Mouse (Mus musculus) midbrain, embryonic 15.5 days (tissue): ENCODE results near the gene Cd7. TPM values are rescaled to one million over a fixed set of nuclear protein-coding genes. Genes with fewer than 3 reads are reported as not detected.

Experiments used
- ATAC-seq: fragments of 200-750 bp; cut with Nextera tagmentation; replicated peaks from 2 replicates; pipeline ENCODE4 v1.8.0; 2017; ENCODE audit warnings: moderate TSS enrichment
- H3K27ac ChIP-seq: fragments of 300-500 bp; sonication (generic); 2 replicates; pipeline ENCODE4 v1.5.1; 2015; ENCODE audit warnings: mild to moderate bottlenecking, inconsistent platforms
- H3K27me3 ChIP-seq: fragments of 300-500 bp; sonication (generic); replicated peaks from 2 replicates; pipeline ENCODE4 v1.6.1; 2015; ENCODE audit warnings: inconsistent platforms
- H3K36me3 ChIP-seq: fragments of 300-500 bp; sonication (generic); replicated peaks from 2 replicates; pipeline ENCODE4 v1.6.1; 2015; ENCODE audit warnings: inconsistent platforms
- H3K4me1 ChIP-seq: fragments of 300-500 bp; sonication (generic); 2 replicates; pipeline ENCODE4 v1.6.1; 2015; ENCODE audit warnings: inconsistent platforms
- H3K4me2 ChIP-seq: fragments of 300-500 bp; sonication (generic); 2 replicates; pipeline ENCODE4 v1.6.1; 2015; ENCODE audit warnings: inconsistent platforms, mild to moderate bottlenecking, moderate library complexity
- H3K4me3 ChIP-seq: fragments of 300-500 bp; sonication (generic); 2 replicates; pipeline ENCODE4 v1.5.1; 2015; ENCODE audit warnings: mild to moderate bottlenecking, inconsistent platforms
- H3K9ac ChIP-seq: fragments of 300-500 bp; sonication (generic); 2 replicates; pipeline ENCODE4 v1.6.1; 2015; ENCODE audit warnings: mild to moderate bottlenecking, inconsistent platforms
- H3K9me3 ChIP-seq: fragments of 300-500 bp; sonication (generic); 2 replicates; pipeline ENCODE4 v1.6.1; 2016; ENCODE audit warnings: inconsistent platforms
- WGBS: fragments of 180-500 bp; shearing (Covaris S2); methylation state at CpG from one replicate; pipeline ENCODE4 v1.1.7; 2015; ENCODE audit warnings: mixed read lengths; 5-methylcytosine and 5-hydroxymethylcytosine counted together
- polyA plus RNA-seq: library from polyadenylated mRNA; unstranded; fragments of >200 nt; fragmentation: Nextera tagmentation; extraction: Ambion mirVana; gene quantifications from 2 replicates; pipeline ENCODE4 v1.2.1, GENCODE M21; 2015

Gene Cd7
- polyA plus RNA-seq, 1 experiment from 2014 or later, result not detected

DNA sequence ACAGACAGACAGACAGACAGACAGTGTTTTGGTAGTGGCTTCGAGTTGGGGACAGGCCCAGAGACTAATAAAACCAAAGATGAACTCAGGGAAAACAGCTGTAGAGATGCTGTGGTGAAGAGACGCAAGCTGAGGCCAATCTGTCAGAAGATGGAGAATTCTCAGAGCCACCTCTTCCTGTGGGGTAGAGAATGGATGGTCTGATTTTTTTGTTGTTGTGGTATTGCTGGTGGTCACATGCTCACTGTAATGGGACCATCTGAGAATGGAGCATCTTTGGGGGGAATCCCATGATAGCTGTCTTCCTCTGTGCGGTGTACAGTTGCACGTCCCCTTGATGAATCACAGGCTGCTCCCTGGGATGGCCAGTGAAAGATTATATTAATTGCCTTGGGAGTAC, 3.3 kb upstream of the Cd7 start:
- 77% methylated on average over 4 of the region's 4 CpGs for WGBS
- H3K4me1 ChIP-seq, result no peaks in the 10 kb centered on the region
- no peak for ATAC-seq

DNA sequence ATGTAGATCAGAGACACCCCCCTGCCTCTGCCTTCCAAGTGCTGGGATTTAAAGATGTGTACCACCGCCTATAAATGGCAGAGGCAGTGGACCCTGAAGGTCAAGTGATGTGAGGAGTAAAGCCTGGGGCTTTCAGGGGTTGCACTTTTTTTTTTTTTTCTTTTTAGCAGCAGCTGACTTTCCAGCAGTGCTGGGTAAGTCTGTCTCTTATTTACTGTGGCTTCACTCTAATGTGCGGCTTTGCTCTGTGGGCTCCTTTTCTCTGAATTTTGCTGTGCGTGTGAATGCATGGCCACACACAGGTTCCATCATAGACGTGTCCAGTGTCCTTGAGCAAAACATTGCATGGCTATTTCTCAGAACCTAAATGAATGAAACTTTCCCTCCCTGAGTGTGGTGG, 2.4 kb upstream of the Cd7 start:
- WGBS, result 71% methylated on average over 4 of the region's 4 CpGs
- no peak overlapping the region for H3K4me2 ChIP-seq
- no peaks in the 10 kb centered on the region for H3K36me3 ChIP-seq

More for the DNA sequence above, 3.3 kb upstream of the Cd7 start:
- Histone ChIP-seq H3K9me3 (no peaks in the 10 kb centered on the region), H3K36me3 (no peaks in the 10 kb centered on the region), H3K9ac (no peak overlapping the region), H3K27ac (no peak overlapping the region), H3K4me3 (no peak overlapping the region), H3K4me2 (no peak overlapping the region), H3K27me3 (no peaks in the 10 kb centered on the region)

DNA sequence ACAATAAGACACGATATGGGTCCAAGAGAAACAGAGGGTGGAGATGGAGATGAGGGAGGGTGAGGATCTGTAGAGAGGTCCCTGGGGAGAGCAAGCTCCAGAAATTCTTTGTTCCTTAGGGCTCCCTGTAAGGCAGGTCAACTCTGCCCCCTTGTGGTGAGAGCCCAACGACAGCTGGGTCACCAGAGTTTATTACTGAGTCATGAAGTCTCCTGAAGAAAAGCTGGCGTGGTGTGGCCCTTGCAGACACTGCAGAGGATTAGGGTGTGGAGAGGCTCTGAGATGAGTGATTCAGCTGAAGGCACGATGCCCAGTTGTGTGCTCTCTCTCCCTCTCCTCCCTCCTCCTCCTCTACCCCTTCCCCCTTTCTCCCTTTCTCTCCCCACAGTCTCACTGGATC, 2.0 kb upstream of the Cd7 start:
- Histone ChIP-seq H3K27me3 (no peaks in the 10 kb centered on the region), H3K9me3 (no peaks in the 10 kb centered on the region), H3K4me3 (no peak overlapping the region), H3K4me2 (no peak overlapping the region), H3K4me1 (no peaks in the 10 kb centered on the region), H3K9ac (no peak overlapping the region), H3K36me3 (no peaks in the 10 kb centered on the region), H3K27ac (no peak overlapping the region)
- WGBS, result 3% methylated on average over 4 of the region's 4 CpGs
- no peak for ATAC-seq

More for the DNA sequence above, 2.4 kb upstream of the Cd7 start:
- Histone ChIP-seq H3K9me3 (no peaks in the 10 kb centered on the region), H3K9ac (no peak overlapping the region), H3K27ac (no peak overlapping the region), H3K4me3 (no peak overlapping the region), H3K27me3 (no peaks in the 10 kb centered on the region), H3K4me1 (no peaks in the 10 kb centered on the region)
- ATAC-seq, result no peak

DNA sequence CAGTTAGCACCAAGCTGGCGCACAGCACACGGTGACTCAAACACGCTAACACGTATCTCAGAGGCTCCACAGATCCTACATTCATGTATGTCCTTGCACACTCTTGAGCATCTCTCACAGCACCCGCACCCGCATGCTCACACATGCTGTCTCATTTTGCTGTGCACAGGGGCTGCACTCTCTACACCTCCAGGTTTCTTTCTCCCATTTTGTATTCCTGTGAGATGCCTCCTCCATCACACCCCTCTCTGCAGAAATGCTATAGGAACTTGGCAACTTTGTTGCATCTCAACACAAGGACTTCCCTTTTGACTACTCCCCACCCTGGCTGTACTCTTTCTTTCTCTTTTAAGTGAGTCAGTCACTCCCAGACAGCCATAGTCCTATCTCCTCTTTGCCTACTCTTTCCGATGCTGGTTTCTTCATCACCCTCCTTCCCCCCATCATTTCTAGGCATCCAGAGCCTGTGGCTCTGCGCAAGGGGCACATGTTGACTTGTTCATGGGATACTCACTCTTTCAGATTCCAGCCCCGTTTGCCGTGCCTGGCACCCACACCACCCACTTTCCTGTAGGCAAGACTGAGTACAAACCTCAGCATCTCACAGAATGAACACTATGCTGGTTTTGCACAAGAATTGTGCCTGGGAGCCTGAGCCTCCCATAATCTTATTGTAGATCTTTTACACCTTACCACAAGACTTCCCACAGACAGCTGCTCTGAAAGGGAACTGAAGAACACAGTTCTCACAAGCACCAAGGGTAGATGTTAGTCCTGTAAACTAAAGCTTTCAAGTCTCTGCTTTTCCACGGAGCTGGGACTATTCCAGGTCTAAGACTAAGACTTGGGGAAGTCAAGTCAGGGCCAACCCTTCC, 615 bp downstream of the Cd7 start:
- Histone ChIP-seq H3K27ac (no peak overlapping the region), H3K4me2 (no peak overlapping the region), H3K9ac (no peak overlapping the region), H3K36me3 (no peaks in the 10 kb centered on the region), H3K4me3 (no peak overlapping the region), H3K4me1 (no peaks in the 10 kb centered on the region), H3K9me3 (no peaks in the 10 kb centered on the region), H3K27me3 (no peaks in the 10 kb centered on the region)
- no peak for ATAC-seq
- 90% methylated on average over 11 of the region's 11 CpGs for WGBS

GRCm38 (mm10) chr11:121033118-121033517, 6.1 kb downstream of the Cd7 start:
- Histone ChIP-seq H3K27ac (no peak overlapping the region), H3K9ac (no peak overlapping the region), H3K4me1 (no peaks in the 10 kb centered on the region), H3K9me3 (no peaks in the 10 kb centered on the region), H3K4me2 (no peak overlapping the region), H3K27me3 (no peaks in the 10 kb centered on the region), H3K36me3 (no peaks in the 10 kb centered on the region), H3K4me3 (no peak overlapping the region)
- 90% methylated on average over 5 of the region's 5 CpGs for WGBS
- no peak for ATAC-seq

DNA sequence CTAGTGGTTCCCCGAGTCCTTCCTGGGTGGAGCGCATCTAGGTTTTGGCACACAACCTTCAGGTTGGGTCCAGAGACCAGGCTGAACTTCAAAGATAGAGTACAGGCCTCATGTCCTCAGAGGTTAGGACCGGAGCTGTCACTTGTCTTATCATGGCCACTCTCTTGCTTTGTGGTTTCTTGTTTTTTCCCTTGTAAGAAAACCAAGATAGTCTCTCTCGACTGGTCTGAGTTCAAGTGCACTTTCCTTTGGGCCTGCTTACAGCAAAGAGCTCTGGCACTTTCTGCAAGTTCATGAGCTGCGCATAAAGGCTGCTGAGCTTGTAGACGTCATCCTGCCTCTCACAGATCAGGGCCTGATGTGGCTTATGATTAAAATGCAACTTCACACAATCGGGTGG, 12.0 kb downstream of the Cd7 start:
- WGBS, result 85% methylated on average over 7 of the region's 7 CpGs
- ATAC-seq, result no peak
- Histone ChIP-seq H3K27ac (no peak overlapping the region), H3K27me3 (no peaks in the 10 kb centered on the region), H3K4me2 (no peak overlapping the region), H3K4me3 (no peak overlapping the region), H3K9ac (no peak overlapping the region), H3K4me1 (no peaks in the 10 kb centered on the region), H3K36me3 (no peaks in the 10 kb centered on the region), H3K9me3 (no peaks in the 10 kb centered on the region)

GRCm38 (mm10) chr11:121024163-121024562, 15.1 kb downstream of the Cd7 start:
- Histone ChIP-seq H3K27ac (no peak overlapping the region), H3K27me3 (no peaks in the 10 kb centered on the region), H3K9ac (no peak overlapping the region), H3K4me1 (no peaks in the 10 kb centered on the region), H3K9me3 (no peaks in the 10 kb centered on the region), H3K4me2 (no peak overlapping the region), H3K4me3 (no peak overlapping the region), H3K36me3 (no peaks in the 10 kb centered on the region)
- 69% methylated on average over 6 of the region's 6 CpGs for WGBS
- no peak for ATAC-seq

GRCm38 (mm10) chr11:121019501-121019900, 19.7 kb downstream of the Cd7 start:
- Histone ChIP-seq H3K4me2 (no peak overlapping the region), H3K27me3 (no peaks in the 10 kb centered on the region), H3K9me3 (no peaks in the 10 kb centered on the region), H3K9ac (no peak overlapping the region), H3K4me1 (no peaks in the 10 kb centered on the region), H3K36me3 (no peaks in the 10 kb centered on the region), H3K4me3 (no peak overlapping the region), H3K27ac (no peak overlapping the region)
- 84% methylated on average over 5 of the region's 5 CpGs for WGBS
- no peak for ATAC-seq

DNA sequence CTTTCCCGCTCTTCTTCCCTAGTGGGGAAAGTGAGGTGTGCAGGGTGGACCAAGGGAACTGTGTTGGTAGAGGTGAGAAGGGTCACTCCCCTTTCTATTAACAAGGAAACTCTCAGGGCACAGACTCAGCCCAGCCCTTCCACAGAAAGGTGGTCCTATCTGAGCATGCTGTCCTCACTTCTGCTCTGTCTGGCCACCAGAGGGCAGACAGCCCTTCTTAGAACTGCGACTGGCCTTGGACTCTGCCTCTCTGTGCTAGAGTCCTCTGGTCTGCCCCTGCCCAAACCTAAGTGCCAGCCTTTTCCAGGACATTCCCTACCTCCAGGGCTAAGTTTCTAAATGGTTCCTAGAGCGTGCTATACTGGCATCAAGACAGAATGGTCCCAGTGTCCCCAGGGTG, 21.5 kb downstream of the Cd7 start:
- Histone ChIP-seq H3K27ac (no peak overlapping the region), H3K9ac (no peak overlapping the region), H3K4me1 (no peaks in the 10 kb centered on the region), H3K4me2 (no peak overlapping the region), H3K9me3 (no peaks in the 10 kb centered on the region), H3K4me3 (no peak overlapping the region), H3K36me3 (no peaks in the 10 kb centered on the region), H3K27me3 (no peaks in the 10 kb centered on the region)
- 0 out of 2 replicates have a peak, but pooled peaks have one; percentile 74 for ATAC-seq
- WGBS, result 41% methylated on average over 3 of the region's 3 CpGs

- no peaks in the 10 kb centered on the region for H3K27me3 ChIP-seq
- no peak overlapping the region for H3K4me3 ChIP-seq
- H3K27ac ChIP-seq, result no peak overlapping the region
- H3K9ac ChIP-seq, result no peak overlapping the region
- H3K4me1 ChIP-seq, result no peaks in the 10 kb centered on the region
- ATAC-seq, result no peak
- H3K9me3 ChIP-seq, result no peaks in the 10 kb centered on the region
- no peaks in the 10 kb centered on the region for H3K36me3 ChIP-seq
- WGBS, result 73% methylated on average over 6 of the region's 6 CpGs
- no peak overlapping the region for H3K4me2 ChIP-seq
These were observed 23.7 kb downstream of the Cd7 start for GRCm38 (mm10) chr11:121015472-121015871.

DNA sequence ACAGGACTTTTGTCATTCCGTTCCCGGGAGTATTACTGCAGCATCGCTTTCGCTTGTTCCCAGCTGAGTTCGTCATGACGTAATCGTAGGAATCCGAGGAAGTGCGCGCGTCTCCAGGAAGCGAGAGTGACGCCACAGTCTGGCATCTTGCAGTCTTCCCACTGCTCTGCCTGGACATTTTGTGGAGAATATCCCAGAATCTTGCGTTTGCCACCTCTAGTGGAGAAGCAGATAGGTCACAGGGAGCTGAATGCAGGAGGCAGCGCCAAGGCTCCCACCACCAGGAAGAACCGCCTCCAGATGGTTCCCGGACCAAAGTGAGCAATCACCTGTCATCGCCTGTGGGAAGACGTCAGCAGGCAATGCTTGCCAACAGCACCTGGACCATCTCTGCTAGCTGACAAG, 24.3 kb downstream of the Cd7 start:
- Histone ChIP-seq H3K27ac (no peak overlapping the region), H3K4me2 (peak overlapping the region; percentile 24), H3K36me3 (no peaks in the 10 kb centered on the region), H3K4me3 (peak overlapping the region; percentile 5; the same call in 1 of the 2 replicates), H3K9me3 (no peaks in the 10 kb centered on the region), H3K4me1 (no peaks in the 10 kb centered on the region), H3K27me3 (no peaks in the 10 kb centered on the region), H3K9ac (no peak overlapping the region)
- no peak for ATAC-seq
- 64% methylated on average over 19 of the region's 19 CpGs for WGBS

DNA sequence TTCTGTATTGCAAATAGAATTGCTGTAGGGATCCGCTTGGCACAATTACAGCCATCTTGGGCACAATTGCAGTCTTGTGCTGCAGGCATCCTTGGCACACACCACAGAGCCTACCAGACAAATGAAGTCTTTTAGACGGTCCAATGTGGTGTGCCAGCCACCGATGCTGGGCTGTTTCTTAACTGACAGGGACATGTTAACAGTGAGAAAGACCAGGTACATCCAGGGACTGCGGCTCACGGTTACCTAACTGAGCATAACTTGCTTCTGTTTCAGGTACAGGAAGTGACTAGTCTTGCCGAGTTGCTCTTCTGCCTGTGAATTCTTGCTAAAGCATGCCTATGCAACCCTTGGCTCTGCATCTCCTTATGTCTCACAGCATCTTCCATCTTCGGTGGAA, 25.6 kb downstream of the Cd7 start:
- Histone ChIP-seq H3K4me2 (no peak overlapping the region), H3K4me3 (no peak overlapping the region), H3K4me1 (no peaks in the 10 kb centered on the region), H3K27ac (no peak overlapping the region), H3K36me3 (no peaks in the 10 kb centered on the region), H3K9ac (no peak overlapping the region), H3K27me3 (no peaks in the 10 kb centered on the region), H3K9me3 (no peaks in the 10 kb centered on the region)
- no peak for ATAC-seq
- WGBS, result 83% methylated on average over 7 of the region's 7 CpGs
